Mouse (Mus musculus) mammary gland, adult 2 months (tissue): Measurements from ENCODE around the gene Ramac. TPM values are rescaled to one million over a fixed set of nuclear protein-coding genes. Genes with fewer than 3 reads are reported as not detected.

ENCODE experiments used
- polyA plus RNA-seq: library from polyadenylated mRNA; depleted of rRNA; stranded (reverse); fragments of >200 nt; gene quantifications from 2 replicates; pipeline ENCODE4 v1.2.3, GENCODE M21; 2012; ENCODE audit warnings: low replicate concordance; rRNA removed

Ramac gene
- polyA plus RNA-seq: 3.7 and 12.7 TPM in 2 replicates

DNA sequence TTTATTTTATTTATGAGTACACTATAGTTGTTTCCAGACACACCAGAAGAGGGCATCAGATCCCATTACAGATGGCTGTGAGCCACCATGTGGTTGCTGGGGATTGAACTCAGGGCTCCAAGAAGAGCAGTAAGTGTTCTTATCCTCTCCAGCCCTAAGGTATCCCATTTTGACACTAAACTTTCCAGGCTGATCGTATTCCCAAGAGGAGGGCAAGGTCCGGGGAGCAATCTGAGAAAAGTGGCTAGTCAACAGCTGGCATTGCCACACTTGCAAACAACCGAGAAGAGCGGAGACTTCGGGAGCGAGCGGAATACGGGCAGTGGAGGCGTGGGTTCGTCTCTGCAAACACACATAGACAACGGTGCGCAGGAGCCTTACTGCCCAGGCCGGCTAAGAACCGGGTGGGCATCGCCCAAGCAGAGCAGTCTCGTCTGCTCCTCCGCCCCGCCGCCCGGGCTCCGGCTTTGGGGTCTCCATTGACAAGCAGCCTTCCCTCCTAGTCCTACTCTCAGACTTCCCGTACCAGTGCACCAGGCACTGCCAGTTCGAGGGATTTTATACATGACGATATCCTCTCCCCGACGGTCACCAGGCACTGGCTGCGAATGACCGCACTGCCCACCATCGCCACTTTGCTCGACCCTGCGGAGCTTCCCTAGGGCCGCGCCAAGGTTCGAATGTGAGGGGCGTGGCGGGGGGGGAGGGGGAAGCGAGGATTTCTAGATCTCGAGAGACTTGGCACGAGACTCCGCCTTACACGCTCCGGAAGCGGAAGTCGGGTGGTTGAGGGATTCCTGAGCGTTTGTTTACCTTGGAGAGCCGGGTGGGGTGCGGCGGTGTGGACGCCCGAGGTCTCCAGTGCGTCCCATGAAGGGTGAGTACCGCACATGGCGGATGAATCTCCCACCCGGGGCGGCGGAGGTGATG, at the start of gene Ramac:
Gene Ramac, plus strand, starts transcription at position 746 of the 930 bp plus-strand sequence.

DNA sequence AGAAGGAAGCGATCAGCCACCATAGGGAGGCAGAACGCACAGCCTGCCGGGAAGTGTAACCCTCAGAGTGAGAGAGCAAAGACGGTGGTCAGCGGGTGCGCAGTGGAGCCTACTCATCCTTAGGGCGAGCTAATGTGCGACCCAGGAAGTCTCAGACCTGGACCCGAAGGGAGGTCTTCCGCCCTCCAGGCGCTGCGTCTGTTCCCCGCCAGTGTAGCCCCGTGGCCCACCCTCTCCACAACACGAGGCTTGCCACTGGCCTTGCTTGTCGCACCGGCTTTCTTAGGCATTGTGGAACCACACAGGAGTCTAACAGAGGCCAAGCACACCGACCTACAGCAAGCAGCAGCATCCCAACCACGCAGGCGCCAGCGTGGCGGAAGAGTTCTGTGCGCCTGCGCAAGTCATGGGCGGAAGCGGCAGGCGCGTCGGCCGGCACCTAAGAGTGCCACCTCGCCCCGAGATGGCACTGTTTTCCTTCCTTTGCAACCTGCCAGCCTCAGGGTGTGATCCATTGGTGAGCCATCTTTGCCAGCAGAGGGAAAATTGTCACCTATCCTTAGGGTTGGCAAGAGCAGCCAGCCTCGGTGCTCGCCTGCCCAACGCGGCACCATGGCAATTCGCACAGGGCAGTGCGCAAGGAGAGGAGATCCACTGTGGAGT, 26.5 kb downstream of the Ramac start, which contains the start of gene 3110040N11Rik:
Gene 3110040N11Rik, minus strand, starts transcription at position 384 of the 663 bp plus-strand sequence.

Other genes with a start within 250 kb of the Ramac start
- gene Fsd2, start 196.0 kb upstream of the Ramac start, polyA plus RNA-seq: 4.0 and 21.3 TPM in 2 replicates
- 19.9 and 38.4 TPM in 2 replicates for gene Whamm, start 191.7 kb upstream of the Ramac start, polyA plus RNA-seq
- gene Homer2, start 55.4 kb upstream of the Ramac start, polyA plus RNA-seq: 3.7 and 3.9 TPM in 2 replicates
- 18.5 and 26.6 TPM in 2 replicates for gene 3110040N11Rik, start 26.6 kb downstream of the Ramac start, polyA plus RNA-seq
- gene Btbd1, start 66.5 kb downstream of the Ramac start, polyA plus RNA-seq: 36.9 and 41.1 TPM in 2 replicates
- gene Gm10160, start 92.9 kb downstream of the Ramac start, polyA plus RNA-seq: not detected in 2 replicates
- gene Tm6sf1, start 96.1 kb downstream of the Ramac start, polyA plus RNA-seq: 86.1 and 101 TPM in 2 replicates
- gene Hdgfl3, start 171.5 kb downstream of the Ramac start, polyA plus RNA-seq: 2.4 and 3.8 TPM in 2 replicates
- gene Bnc1, start 229.4 kb downstream of the Ramac start, polyA plus RNA-seq: 0.12 and 0.19 TPM in 2 replicates